Mouse (Mus musculus) hindbrain, embryonic 15.5 days (tissue): ENCODE data around the gene Sct. TPM values are rescaled to one million over a fixed set of nuclear protein-coding genes. Genes with fewer than 3 reads are reported as not detected.

Experiments
- ATAC-seq: fragments of 200-750 bp; cut with Nextera tagmentation; 2 replicates; pipeline ENCODE4 v1.8.0; 2017; ENCODE audit warnings: low read depth, moderate number of reproducible peaks, moderate TSS enrichment; ENCODE audit not compliant: low FRiP score
- H3K27ac ChIP-seq: fragments of 300-500 bp; sonication (generic); replicated peaks from 2 replicates; pipeline ENCODE4 v1.5.1; 2015; ENCODE audit warnings: mild to moderate bottlenecking, inconsistent platforms
- H3K27me3 ChIP-seq: fragments of 300-500 bp; sonication (generic); 2 replicates; pipeline ENCODE4 v1.6.1; 2015; ENCODE audit warnings: control low read depth, inconsistent platforms
- H3K36me3 ChIP-seq: fragments of 300-500 bp; sonication (generic); 2 replicates; pipeline ENCODE4 v1.6.1; 2015; ENCODE audit warnings: control low read depth, inconsistent platforms
- H3K4me1 ChIP-seq: fragments of 300-500 bp; sonication (generic); replicated peaks from 2 replicates; pipeline ENCODE4 v1.6.1; 2015; ENCODE audit warnings: control low read depth, inconsistent platforms
- H3K4me2 ChIP-seq: fragments of 300-500 bp; sonication (generic); 2 replicates; pipeline ENCODE4 v1.6.1; 2015; ENCODE audit warnings: moderate library complexity, mild to moderate bottlenecking, inconsistent platforms
- H3K4me3 ChIP-seq: fragments of 300-500 bp; sonication (generic); 2 replicates; pipeline ENCODE4 v1.5.1; 2015; ENCODE audit warnings: mild to moderate bottlenecking, inconsistent platforms
- H3K9ac ChIP-seq: fragments of 300-500 bp; sonication (generic); 2 replicates; pipeline ENCODE4 v1.6.1; 2015; ENCODE audit warnings: inconsistent platforms
- H3K9me3 ChIP-seq: fragments of 300-500 bp; sonication (generic); 2 replicates; pipeline ENCODE4 v1.6.1; 2016; ENCODE audit warnings: control low read depth, inconsistent platforms
- WGBS: fragments of 180-500 bp; shearing (Covaris S2); methylation state at CpG from one replicate; pipeline ENCODE4 v1.1.7; 2015; 5-methylcytosine and 5-hydroxymethylcytosine counted together
- polyA plus RNA-seq: library from polyadenylated mRNA; unstranded; fragments of >200 nt; fragmentation: Nextera tagmentation; extraction: Ambion mirVana; gene quantifications from 2 replicates; pipeline ENCODE4 v1.2.1, GENCODE M21; 2015

The Sct gene
- polyA plus RNA-seq, 1 experiment from 2014 or later = 2.8 TPM

- no peaks in the 10 kb centered on the region for H3K27me3 ChIP-seq
- no peak overlapping the region for H3K9ac ChIP-seq
- no peak overlapping the region for H3K4me2 ChIP-seq
- no peak overlapping the region for H3K4me3 ChIP-seq
- H3K27ac ChIP-seq = no peak overlapping the region
- H3K4me1 ChIP-seq = peaks cover 10% of the 10 kb centered on the region
- no peaks in the 10 kb centered on the region for H3K36me3 ChIP-seq
- 43% methylated on average over 6 of the region's 6 CpGs for WGBS
- H3K9me3 ChIP-seq = no peaks in the 10 kb centered on the region
- no peak for ATAC-seq
These were observed 2.5 kb upstream of the Sct start for GRCm38 (mm10) chr7:141281442-141281841.

- no peaks in the 10 kb centered on the region for H3K36me3 ChIP-seq
- no peaks in the 10 kb centered on the region for H3K27me3 ChIP-seq
- H3K4me2 ChIP-seq = peak overlapping the region; percentile 100
- 0 out of 2 replicates have a peak, but pooled peaks have one; percentile 14 for ATAC-seq
- WGBS = 86% methylated on average over 11 of the region's 11 CpGs
- H3K9me3 ChIP-seq = no peaks in the 10 kb centered on the region
- H3K9ac ChIP-seq = no peak overlapping the region
- peaks cover 10% of the 10 kb centered on the region for H3K4me1 ChIP-seq
- peak overlapping the region; percentile 55; the same call in 1 of the 2 replicates for H3K4me3 ChIP-seq
- no peak overlapping the region for H3K27ac ChIP-seq
These were observed 943 bp downstream of the Sct start for GRCm38 (mm10) chr7:141277701-141278678.

GRCm38 (mm10) chr7:141276546-141276945 is 2.4 kb downstream of the Sct start, which contains the start of gene Cdhr5:
Gene Cdhr5 (minus strand): TSS chr7:141276786.
- ATAC-seq = no peak
- H3K9ac ChIP-seq = no peak within 1 kb of the TSS
- WGBS = 78% methylated on average over 11 of the region's 11 CpGs
- no peaks in the 10 kb centered on the region for H3K36me3 ChIP-seq
- H3K4me1 ChIP-seq = peaks cover 10% of the 10 kb centered on the region
- H3K9me3 ChIP-seq = no peaks in the 10 kb centered on the region
- no peak within 1 kb of the TSS for H3K4me3 ChIP-seq
- no peak within 1 kb of the TSS for H3K4me2 ChIP-seq
- H3K27ac ChIP-seq = no peak within 1 kb of the TSS
- H3K27me3 ChIP-seq = no peaks in the 10 kb centered on the region

GRCm38 (mm10) chr7:141275356-141275755 is 3.6 kb downstream of the Sct start:
- no peak overlapping the region for H3K4me2 ChIP-seq
- no peak overlapping the region for H3K4me3 ChIP-seq
- ATAC-seq = no peak
- 85% methylated on average over 9 of the region's 9 CpGs for WGBS
- no peaks in the 10 kb centered on the region for H3K9me3 ChIP-seq
- H3K27me3 ChIP-seq = no peaks in the 10 kb centered on the region
- no peaks in the 10 kb centered on the region for H3K36me3 ChIP-seq
- H3K4me1 ChIP-seq = peaks cover 10% of the 10 kb centered on the region
- H3K27ac ChIP-seq = no peak overlapping the region
- no peak overlapping the region for H3K9ac ChIP-seq

GRCm38 (mm10) chr7:141270631-141271030 is 8.3 kb downstream of the Sct start:
- H3K4me2 ChIP-seq = no peak overlapping the region

GRCm38 (mm10) chr7:141269273-141269545 is 9.7 kb downstream of the Sct start:
- Histone ChIP-seq H3K9ac (no peak overlapping the region), H3K4me2 (no peak overlapping the region), H3K27ac (no peak overlapping the region), H3K9me3 (no peaks in the 10 kb centered on the region), H3K36me3 (0 out of 2 replicates have a peak, but pooled peaks cover under 1% of the 10 kb centered on the region), H3K27me3 (no peaks in the 10 kb centered on the region), H3K4me3 (no peak overlapping the region), H3K4me1 (peaks cover 8% of the 10 kb centered on the region)
- 87% methylated on average over 14 of the region's 14 CpGs for WGBS
- ATAC-seq = no peak

More at GRCm38 (mm10) chr7:141270631-141271030, 8.3 kb downstream of the Sct start:
- H3K4me1 ChIP-seq = peaks cover 7% of the 10 kb centered on the region
- ATAC-seq = no peak
- H3K4me3 ChIP-seq = no peak overlapping the region
- no peaks in the 10 kb centered on the region for H3K36me3 ChIP-seq
- H3K27ac ChIP-seq = no peak overlapping the region
- H3K9me3 ChIP-seq = no peaks in the 10 kb centered on the region
- no peaks in the 10 kb centered on the region for H3K27me3 ChIP-seq
- no peak overlapping the region for H3K9ac ChIP-seq
- 95% methylated on average over 3 of the region's 3 CpGs for WGBS

- no peak for ATAC-seq
- 84% methylated on average over 24 of the region's 24 CpGs for WGBS
These were observed 10.3 kb downstream of the Sct start for GRCm38 (mm10) chr7:141268466-141269272.

GRCm38 (mm10) chr7:141265739-141266561 is 13.0 kb downstream of the Sct start, which contains the start of gene Irf7:
Gene Irf7 (minus strand): TSS chr7:141266481.
- peaks cover 33% of the 10 kb centered on the region for H3K36me3 ChIP-seq
- 13% methylated on average over 25 of the region's 25 CpGs for WGBS

More at GRCm38 (mm10) chr7:141268466-141269272, 10.3 kb downstream of the Sct start:
- no peak overlapping the region for H3K4me3 ChIP-seq
- H3K27ac ChIP-seq = no peak overlapping the region
- H3K4me1 ChIP-seq = peaks cover 8% of the 10 kb centered on the region
- H3K9me3 ChIP-seq = no peaks in the 10 kb centered on the region
- H3K36me3 ChIP-seq = peaks cover 6% of the 10 kb centered on the region; the same call in 1 of the 2 replicates
- no peak overlapping the region for H3K9ac ChIP-seq
- no peak overlapping the region for H3K4me2 ChIP-seq
- H3K27me3 ChIP-seq = no peaks in the 10 kb centered on the region

GRCm38 (mm10) chr7:141265411-141265738 is 13.6 kb downstream of the Sct start:
- no peaks in the 10 kb centered on the region for H3K27me3 ChIP-seq
- no peak overlapping the region for H3K9ac ChIP-seq
- H3K4me2 ChIP-seq = no peak overlapping the region
- peaks cover 39% of the 10 kb centered on the region for H3K36me3 ChIP-seq
- peaks cover 8% of the 10 kb centered on the region for H3K4me1 ChIP-seq
- no peak for ATAC-seq
- 36% methylated on average over 11 of the region's 11 CpGs for WGBS
- no peaks in the 10 kb centered on the region for H3K9me3 ChIP-seq
- H3K27ac ChIP-seq = no peak overlapping the region
- no peak overlapping the region for H3K4me3 ChIP-seq

More at GRCm38 (mm10) chr7:141265739-141266561, 13.0 kb downstream of the Sct start, which contains the start of gene Irf7:
- H3K4me2 ChIP-seq = peak within 1 kb of the TSS; percentile 54
- H3K4me1 ChIP-seq = peaks cover 8% of the 10 kb centered on the region
- H3K9me3 ChIP-seq = no peaks in the 10 kb centered on the region
- ATAC-seq = peak; percentile 39; the same call in 1 of the 2 replicates
- peak within 1 kb of the TSS; percentile 32 for H3K4me3 ChIP-seq
- no peaks in the 10 kb centered on the region for H3K27me3 ChIP-seq
- no peak within 1 kb of the TSS for H3K27ac ChIP-seq
- H3K9ac ChIP-seq = peak within 1 kb of the TSS; percentile 34; the same call in 1 of the 2 replicates

GRCm38 (mm10) chr7:141264761-141265410 is 14.0 kb downstream of the Sct start:
- no peaks in the 10 kb centered on the region for H3K9me3 ChIP-seq
- WGBS = 38% methylated on average over 12 of the region's 12 CpGs
- H3K9ac ChIP-seq = no peak overlapping the region
- H3K4me2 ChIP-seq = no peak overlapping the region
- no peak for ATAC-seq
- H3K36me3 ChIP-seq = peaks cover 44% of the 10 kb centered on the region
- H3K27ac ChIP-seq = no peak overlapping the region
- H3K4me1 ChIP-seq = peaks cover 8% of the 10 kb centered on the region
- no peak overlapping the region for H3K4me3 ChIP-seq
- H3K27me3 ChIP-seq = no peaks in the 10 kb centered on the region
